Mouse (Mus musculus) heart, postnatal 10 days (tissue): ENCODE results near the gene Glra1. TPM values are rescaled to one million over a fixed set of nuclear protein-coding genes. Genes with fewer than 3 reads are reported as not detected.

Experiments used
- DNase-seq, 2 experiments: peaks; one replicate each; pipeline ENCODE4 v3.0.0; 2021
- intact Hi-C: fragments of 180-260 bp; cut with DNase I; formaldehyde crosslinking; loops from one replicate; pipeline ENCODE4 v1.15.1; 2025
- total RNA-seq, 2 experiments: library from RNA; stranded (reverse); gene quantifications; 2 replicates each; pipeline ENCODE4 v1.2.3; 2021

The Glra1 gene
- total RNA-seq, 2 experiments from 2014 or later = not detected

DNA sequence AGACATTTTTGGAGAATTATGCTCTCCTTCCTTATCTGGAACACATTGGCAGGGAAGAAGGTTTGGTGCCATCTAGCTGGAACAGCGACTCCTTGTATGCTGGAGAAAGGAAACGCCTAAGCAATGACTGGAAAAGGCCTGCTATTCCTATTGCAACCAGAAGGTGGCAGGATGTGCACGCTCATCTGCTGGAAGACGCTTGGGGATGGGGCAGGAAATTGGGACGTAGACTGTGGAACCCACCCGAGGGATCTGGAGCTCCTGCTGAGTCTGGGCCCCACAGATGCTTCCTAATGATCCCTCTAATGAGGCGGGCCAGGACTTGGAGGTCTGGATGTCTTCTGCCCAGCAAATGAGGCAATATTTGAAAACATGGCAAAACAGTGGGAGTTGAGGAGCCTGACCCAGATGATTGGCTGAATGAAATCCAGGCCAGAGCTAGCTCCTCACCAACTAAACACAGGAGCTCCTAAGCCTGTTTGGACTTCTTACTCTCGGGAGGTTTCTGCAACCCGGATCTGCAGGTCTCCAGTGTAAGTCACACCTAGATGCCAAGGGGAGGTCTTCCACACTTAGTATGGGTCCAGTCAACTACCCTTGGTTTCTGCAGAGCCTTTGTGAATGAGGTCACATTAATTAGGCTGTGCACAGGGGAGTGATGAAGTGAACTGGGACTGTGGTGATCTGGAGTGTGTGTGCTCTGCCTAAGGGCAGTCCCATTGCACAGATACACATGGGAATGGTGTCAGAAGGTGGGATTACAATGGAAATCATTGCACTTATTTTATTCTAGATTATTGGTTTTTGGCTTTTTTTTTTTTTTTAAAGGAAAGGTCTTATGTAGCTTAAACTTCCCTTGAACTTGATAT lies 89.0 kb downstream of the Glra1 start:
- intact Hi-C loops = loop anchor here (1.0 to 10.0 kb wide), 3 partner anchors 276 to 588 kb away; no protein-coding TSS in a partner anchor
- peak; percentile 71 to 80 for DNase-seq

DNA sequence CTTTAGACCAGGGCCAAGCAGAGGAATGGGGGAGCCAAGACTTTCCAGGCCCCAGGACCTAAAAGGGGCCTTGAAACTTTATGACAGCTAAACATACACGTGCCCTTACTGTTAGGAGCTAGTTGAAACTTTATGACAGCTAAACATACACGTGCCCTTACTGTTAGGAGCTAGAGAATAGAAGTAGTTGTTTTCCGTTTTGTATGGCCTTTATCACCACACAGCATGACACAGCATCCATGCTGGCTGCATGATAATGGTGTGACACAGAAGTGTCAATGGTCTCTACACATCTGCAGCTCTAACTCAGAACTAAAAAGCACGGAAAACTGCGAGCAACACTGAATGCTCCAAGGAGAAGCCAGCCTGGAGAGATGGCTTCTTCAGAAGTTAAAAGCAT lies 90.3 kb downstream of the Glra1 start:
- intact Hi-C loops = loop anchor here (2.0 to 10.0 kb wide), 2 partner anchors 277 to 473 kb away; no protein-coding TSS in a partner anchor
- no peak for DNase-seq

DNA sequence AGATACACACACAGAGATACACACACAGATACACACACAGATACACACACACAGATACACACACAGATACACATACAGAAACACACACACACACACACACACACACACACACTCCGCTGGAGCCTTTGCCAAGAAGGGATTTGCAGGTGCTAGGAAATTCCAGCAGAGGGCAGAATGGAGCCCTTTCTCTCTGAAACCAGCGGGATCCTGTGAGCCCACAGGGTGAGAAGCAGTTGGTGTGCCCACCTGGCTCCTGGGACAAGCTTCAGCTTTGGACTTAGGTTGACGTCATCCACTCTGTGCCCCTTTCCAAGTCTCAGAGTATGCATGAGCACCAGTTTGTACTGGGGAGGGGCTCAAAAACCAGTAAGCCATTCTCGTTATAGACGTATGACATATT lies 96.6 kb downstream of the Glra1 start:
- DNase-seq = peak in 1 of 2 experiments; percentile 15
- intact Hi-C loops = loop anchor here (10.0 kb wide), 1 partner anchor 283 kb away; no protein-coding TSS in a partner anchor

DNA sequence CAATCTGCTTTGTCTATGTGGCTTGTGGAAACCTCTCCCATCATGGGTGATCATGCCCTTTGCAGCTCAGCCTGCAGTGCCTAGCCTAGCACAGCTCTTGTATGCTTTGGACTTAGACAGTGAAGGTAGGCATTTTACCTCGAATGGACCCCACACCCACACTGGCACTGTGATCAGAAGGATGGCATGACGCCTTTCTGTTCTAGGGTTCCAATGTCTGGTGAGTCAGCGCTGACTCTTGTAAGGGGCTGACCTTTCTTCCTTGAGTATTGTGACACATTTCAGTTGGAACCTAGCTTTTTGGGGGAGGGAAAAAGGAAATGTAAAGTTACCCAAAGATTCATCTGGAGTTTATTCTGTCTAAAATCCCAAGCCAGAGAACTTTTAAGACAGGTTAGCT lies 102.5 kb downstream of the Glra1 start:
- intact Hi-C loops = no loop called here
- no peak for DNase-seq

DNA sequence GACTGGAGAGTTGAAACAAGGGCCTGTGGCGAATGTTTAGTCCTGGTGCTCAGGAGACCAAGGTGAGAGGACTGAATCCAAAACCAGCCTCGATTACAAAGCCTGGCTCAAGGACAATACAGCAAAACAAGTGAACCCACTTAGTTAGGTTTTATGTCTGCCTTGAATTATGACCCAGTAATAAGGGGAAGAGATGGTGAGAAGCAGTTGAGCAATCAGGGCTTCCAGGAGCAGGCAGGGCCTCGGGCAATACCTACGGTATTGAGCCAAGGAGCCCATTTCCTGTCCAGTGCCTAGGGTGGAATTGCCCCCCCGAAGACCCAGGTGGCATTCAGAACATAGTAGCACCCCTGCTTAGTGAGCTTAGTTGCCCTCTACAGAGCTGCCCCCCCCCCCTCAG lies 105.1 kb downstream of the Glra1 start:
- DNase-seq = no peak
- intact Hi-C loops = no loop called here

DNA sequence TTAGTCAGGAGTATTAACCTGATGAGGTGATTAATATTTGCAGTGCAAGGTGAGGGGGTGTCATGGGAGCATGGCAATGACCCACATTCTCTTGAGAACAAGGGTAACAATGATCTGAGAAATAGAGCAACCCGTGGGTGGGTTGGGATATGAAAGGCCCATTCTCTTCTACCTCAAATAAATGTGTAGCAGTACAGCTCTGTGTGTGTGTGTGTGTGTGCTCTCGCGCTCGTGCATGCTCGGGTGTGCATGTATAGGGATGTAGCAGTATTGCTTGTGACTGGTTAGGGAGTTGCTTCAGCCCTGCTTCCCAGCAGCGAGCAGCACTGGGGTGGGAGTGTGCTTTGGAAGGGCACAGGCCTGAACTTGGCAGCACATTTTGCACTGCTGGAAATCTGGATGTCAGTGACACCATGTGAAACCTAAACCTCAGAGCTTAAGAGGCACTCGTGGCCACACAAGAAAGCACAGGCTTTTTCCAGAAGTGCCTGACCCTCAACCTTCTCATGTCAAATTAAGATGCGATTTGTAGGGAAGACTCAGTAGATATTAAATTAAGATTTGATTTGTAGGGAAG lies 106.0 kb downstream of the Glra1 start:
- intact Hi-C loops = no loop called here
- peak; percentile 12 to 14 for DNase-seq

DNA sequence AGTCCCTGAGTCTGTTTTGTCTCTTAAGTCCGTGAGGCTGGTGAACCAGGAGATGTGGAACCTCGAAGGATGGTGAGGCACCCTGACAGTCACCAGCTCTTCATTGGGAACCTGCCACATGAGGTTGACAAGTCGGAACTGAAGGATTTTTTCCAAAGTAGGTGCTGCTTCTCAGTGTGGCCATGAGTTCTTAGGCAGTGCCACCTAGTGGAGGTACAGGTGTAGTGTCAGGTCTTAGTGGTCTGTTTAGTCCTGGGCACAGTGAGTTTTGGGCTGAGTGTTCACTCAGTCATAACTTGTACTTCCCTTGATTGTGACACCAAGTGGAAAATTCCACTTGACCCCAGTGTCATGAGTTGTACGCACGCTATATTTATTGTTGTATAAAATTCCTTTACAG lies 110.1 kb downstream of the Glra1 start:
- DNase-seq = peak; percentile 39 to 57
- intact Hi-C loops = no loop called here

DNA sequence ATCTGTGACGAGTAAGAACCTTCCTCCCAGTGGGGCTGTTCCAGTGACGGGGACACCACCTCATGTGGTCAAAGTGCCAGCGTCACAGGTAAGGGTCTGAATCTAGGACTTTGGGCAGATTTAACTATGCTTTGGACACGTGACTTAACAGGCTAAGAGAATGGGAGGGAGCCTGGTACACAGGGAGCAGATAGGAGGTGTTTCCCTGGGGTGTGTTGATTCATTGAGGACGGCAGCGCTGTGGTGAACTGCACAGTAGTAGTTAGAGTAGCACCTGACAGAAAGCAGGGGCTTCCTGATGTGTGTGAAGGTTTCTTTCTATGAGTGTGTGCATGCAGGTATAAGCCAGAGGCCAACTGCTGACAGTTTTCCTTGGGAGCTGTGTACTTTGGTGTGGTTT lies 111.8 kb downstream of the Glra1 start:
- intact Hi-C loops = no loop called here
- no peak for DNase-seq

DNA sequence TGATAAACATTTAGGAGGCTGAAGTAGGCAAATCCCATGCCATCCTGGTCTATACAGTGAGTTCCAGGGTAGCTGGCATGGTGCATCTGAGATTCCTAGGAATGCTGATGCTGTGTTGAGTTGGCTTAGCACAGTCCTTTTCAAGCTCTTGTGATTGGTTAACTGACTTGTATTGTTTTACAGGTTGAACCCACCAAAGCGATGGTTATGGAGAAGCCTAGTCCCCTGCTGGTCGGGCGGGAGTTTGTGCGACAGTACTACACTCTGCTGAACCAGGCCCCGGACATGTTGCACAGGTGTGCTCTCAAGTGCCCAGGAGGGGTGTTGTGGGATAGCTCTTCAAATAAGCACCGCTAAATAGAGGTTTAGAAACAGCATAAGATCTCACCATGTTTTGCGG lies 122.6 kb downstream of the Glra1 start:
- intact Hi-C loops = no loop called here
- no peak for DNase-seq

DNA sequence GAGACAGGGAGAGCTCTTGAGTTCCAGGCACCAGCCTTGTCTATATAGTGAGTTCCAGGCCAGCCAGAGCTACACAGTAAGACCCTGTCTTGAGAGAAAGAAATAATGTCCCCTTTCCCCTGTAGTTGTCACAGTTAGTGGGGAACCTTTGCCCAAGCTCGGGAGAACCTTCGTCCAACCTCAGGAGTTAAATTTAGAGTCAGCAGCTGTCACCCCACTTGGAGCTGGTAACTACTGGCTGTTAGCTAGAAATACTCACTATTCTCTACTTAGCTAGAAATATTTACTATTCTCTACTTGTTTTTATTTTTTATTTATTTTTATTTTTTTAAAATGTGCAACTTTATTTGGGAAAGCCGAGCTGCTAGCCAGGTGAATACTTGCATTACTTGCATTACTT lies 134.8 kb downstream of the Glra1 start:
- intact Hi-C loops = no loop called here
- DNase-seq = no peak

DNA sequence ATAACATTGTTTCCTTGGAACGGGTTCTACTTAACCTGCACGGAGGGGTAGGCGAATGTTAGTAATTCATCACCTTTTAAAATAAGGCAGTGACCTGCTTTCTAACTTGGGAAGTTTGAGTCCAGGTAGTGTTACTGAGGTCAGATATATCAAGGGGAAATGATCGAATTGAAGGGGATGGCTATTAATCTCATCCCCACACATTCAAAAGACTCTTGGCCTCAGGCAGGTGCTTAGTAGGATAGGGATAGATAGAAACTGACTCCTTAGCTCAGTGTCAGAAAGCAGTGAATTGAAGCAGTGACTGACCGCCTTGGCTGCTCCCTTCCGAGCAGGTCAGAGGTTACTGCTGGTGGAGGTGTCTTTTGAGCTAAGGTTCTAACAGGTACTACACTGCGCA lies 136.5 kb downstream of the Glra1 start:
- intact Hi-C loops = no loop called here

DNA sequence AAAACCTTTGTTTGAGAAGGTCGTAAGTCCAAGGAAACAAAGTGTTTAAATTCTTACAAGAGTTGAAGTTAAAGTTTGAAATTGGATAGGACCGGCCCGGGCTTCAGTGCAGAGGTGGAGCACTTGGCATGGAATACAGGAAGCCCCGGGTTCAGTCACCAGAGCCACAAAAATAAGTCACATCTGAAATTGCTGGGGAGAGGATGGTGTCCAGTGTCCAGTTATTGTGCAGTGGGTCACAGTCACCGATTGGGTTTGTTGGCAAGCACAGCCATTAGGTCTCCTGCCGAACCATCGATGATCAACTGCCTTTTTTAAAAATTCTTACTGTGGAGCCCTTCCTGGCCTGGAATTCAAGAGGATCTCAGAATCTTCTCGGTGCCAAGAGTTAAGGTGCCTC lies 137.2 kb downstream of the Glra1 start:
- DNase-seq = no peak
- intact Hi-C loops = no loop called here

More for the DNA sequence above, 136.5 kb downstream of the Glra1 start:
- no peak for DNase-seq

DNA sequence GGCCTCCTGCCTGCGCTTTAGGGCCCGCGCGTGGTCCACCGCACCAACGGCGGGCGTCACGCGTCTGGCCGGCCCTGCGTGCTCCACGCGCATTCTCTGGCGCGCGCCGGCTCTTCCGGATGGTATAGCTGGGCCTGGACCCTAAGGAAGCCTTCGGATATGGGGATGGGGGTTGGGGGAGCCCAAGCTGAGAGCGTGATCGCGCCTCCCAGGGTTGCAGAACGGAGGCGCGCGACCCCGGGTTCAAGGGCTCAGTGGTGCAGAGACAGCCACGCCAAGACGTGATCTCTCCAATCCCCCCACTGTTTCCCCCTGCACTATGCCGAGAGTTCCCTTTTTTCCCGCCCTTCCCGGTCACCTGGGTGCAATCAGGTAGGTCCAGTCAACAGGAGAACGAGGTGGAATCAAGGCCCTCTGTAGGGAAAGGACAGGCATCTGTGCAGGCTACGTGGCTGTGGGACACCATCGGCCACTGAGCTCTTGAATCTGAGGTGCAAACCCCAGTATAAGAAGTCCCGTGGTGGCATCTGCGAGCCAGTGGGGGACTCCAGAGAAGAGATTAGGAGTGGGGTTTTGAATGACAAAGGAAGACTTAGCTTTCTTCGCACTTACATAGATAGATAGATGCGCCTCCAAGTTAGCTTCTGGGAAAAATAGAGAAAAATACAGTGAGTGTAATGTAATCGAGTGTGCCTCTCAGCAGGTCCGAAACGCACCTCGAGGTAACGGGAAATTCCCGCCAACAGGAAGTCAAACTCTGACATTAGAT lies 137.9 kb downstream of the Glra1 start:
- no peak for DNase-seq
- intact Hi-C loops = no loop called here

DNA sequence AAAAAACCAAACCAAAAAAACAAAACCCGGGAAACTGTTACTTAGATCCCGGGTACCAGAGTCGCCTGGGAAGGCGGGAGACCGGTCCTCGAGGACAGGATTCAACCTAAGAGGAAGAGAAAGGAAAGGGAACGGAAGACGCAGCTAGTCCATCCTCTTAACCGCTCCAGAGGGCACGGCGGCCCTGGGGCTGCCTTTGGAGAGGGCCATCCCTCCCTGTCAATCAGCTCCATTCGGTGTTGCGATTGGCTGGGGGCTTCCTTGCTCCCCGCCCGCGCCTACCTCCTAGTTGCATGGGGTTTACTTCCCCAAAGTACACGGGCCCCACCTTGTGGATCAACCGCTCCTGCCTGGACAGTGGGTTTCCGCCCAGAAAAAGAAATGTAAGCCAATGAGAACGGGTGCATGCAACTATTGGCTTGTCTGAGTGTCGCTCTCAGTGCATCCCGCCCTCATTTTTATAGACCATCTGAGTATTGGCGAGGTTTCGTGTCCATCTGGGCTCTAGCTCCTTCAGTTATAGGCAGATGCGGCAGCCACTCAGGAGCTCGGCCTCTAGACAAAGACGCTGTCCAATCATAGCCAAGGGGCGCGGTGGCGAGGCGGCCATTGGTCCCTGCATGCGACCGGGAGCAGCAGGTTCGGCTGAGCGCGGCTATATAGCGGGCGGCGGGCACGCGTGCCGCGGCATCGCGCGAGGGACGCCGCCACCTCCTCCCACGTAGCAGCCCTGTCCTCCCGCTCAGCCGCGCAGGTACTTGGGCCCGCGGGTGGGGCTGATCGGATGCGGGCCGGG lies 138.8 kb downstream of the Glra1 start, which contains the start of gene G3bp1:
Gene G3bp1 (plus strand): TSS at position 638 of the 796 bp plus-strand sequence.
- DNase-seq = peak; percentile 100
- intact Hi-C loops = no loop called here

DNA sequence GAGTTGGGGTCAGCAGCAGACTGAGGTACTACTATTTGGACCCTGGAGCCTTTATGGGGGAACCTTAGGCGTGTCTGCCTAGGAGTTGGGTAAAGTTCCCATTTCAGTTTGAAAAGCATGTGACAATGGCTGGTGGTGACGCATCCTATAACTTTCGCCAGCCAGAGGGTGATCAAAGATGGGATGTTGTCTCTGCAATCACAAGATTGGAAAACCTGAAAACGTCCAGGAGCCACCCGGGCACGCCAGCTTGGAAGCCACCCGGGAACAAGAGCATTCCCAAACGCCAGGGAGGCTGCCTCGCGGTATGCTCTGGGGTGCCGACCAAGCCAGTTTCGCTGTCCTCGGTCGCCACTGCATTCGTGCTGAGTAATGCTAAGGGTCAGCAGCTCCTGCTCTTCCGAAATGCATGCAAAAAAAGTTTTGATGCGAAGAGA lies 139.4 kb downstream of the Glra1 start:
- DNase-seq = no peak
- intact Hi-C loops = no loop called here

DNA sequence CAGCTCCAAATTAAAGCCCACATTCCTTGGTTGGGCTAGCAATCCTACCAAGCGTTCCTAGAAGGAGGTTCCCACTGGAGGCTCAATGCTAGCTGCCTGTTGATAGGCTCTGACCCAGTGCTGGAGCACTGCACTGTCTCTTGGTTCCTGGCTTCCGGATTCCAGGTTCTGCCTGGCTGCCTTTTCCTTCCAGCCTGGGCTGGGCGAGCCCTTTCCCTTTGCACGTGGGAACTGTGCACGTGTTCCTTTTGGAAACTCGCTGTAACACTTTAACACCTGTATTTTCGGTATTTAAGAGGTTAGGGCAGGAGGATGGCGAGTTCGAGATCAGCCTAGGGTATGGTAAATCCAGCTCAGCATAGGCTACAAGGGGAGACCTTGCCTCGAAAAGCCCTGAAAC lies 140.0 kb downstream of the Glra1 start:
- peak; percentile 33 to 46 for DNase-seq
- intact Hi-C loops = no loop called here

DNA sequence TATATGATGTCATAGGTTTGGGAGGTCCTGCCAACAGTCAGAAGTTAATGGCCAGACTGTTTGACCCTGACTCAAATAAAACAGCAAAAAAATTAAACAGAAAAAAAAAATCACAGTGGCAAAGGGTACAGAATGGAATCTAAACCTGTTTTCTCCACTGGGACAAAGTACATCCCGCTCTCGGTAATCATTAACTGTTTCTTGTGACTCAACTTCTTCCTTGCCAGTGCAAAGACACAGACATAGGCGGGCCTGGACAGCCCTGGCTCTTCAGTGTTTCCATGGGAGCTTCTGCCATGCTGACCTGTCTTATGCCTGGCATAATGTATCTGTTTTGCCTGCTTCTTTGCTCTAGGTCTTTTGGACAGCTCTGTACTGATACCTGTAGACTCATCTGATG lies 142.8 kb downstream of the Glra1 start:
- no peak for DNase-seq
- intact Hi-C loops = no loop called here

DNA sequence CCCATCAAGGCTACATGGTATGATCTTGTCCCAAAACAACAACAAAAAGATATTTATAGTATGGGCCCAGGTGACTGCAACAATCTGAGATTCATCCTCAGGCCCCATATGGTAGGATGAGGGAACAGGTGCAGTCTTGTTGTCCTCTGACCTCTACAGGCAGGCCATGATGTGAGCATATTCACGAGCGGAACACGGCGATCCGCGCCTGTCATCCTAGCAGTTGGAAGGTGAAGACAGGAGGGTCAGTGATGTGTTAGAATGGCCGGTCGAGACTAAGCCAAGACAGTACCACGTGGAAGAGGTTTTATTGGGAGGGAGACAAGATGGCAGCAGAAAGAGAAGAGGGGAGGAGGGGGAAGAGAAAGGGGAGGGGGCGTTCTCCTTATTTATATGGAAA lies 143.3 kb downstream of the Glra1 start:
- intact Hi-C loops = no loop called here
- DNase-seq = no peak
